Mouse (Mus musculus) G1E (cell line): ENCODE measurements at regions not wholly inside any gene's neighbourhood (a gene's known extent, or its start where the extent isn't known, plus 50 kb on each side); places are given as distances from the start of the nearest gene placed in this dataset.

Experiments used
- ATAC-seq: 2 replicates; pipeline ENCODE4 v1.8.0; 2016; ENCODE audit warnings: mild to moderate bottlenecking; ENCODE audit not compliant: insufficient number of reproducible peaks, poor library complexity, low FRiP score, severe bottlenecking; ENCODE audit errors: extremely low read depth
- DNase-seq: peaks from one replicate; pipeline ENCODE4 v3.0.0; 2012; ENCODE audit warnings: low spot score
- H3K27me3 ChIP-seq: 2 replicates; pipeline ENCODE4 v1.6.1; 2012; ENCODE audit warnings: mild to moderate bottlenecking, low read length, inconsistent platforms; ENCODE audit not compliant: insufficient read depth
- H3K36me3 ChIP-seq: replicated peaks from 2 replicates; pipeline ENCODE3; 2012; ENCODE audit warnings: mild to moderate bottlenecking, inconsistent platforms
- H3K4me1 ChIP-seq: 2 replicates; pipeline ENCODE4 v1.6.1; 2012; ENCODE audit warnings: low read depth, low read length, inconsistent platforms, mixed read lengths; ENCODE audit not compliant: insufficient read depth
- H3K4me3 ChIP-seq: 2 replicates; pipeline ENCODE4 v1.5.1; 2012; ENCODE audit warnings: low read depth, mild to moderate bottlenecking, inconsistent platforms, low read length, moderate library complexity, mixed read lengths
- H3K9me3 ChIP-seq: replicated peaks from 2 replicates; pipeline ENCODE4 v1.6.1; 2012; ENCODE audit warnings: inconsistent platforms
- CTCF ChIP-seq: IDR thresholded peaks from 2 replicates; pipeline ENCODE4 v1.5.1; 2012; ENCODE audit warnings: low read depth, low read length, inconsistent platforms, mixed read lengths
- GATA1 ChIP-seq: IDR thresholded peaks from 2 replicates; pipeline ENCODE4 v1.6.1; 2012; ENCODE audit warnings: borderline replicate concordance, low read length, inconsistent platforms, mixed read lengths
- GATA2 ChIP-seq: IDR thresholded peaks from 2 replicates; pipeline ENCODE4 v1.6.1; 2012; ENCODE audit warnings: low read depth, low read length, inconsistent platforms, borderline replicate concordance
- POLR2AphosphoS5 ChIP-seq: IDR thresholded peaks from 2 replicates; pipeline ENCODE4 v1.6.1; 2012; ENCODE audit warnings: low read depth, low read length, inconsistent platforms; ENCODE audit not compliant: insufficient replicate concordance
- TAL1 ChIP-seq: conservative IDR thresholded peaks from 2 replicates; pipeline ENCODE4 v1.6.1; 2012; ENCODE audit warnings: low read depth, low read length, inconsistent platforms, mixed read lengths

DNA sequence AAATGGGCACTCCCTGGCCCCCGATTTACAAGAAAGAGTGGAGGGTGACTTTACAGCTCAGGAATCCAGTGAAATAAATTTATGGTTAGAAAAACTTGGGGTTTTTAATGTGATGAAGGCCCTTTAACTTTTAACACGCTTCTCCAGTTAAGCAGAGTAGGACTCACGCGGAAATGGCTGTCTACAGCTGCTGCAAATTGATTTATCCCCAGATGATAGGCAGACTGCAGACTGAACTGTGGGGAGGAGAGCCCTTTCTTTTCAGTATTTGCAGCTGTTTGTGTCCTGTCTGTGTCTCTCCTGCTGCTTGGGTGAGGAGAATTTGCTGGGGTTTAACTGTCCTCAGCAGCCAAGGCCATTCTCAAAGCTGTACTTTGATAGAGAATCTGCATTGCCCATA is 132.0 kb upstream of the Mki67 start:
- no peak overlapping the region for H3K4me3 ChIP-seq
- peaks cover 69% of the 10 kb centered on the region for H3K9me3 ChIP-seq
- DNase-seq = no peak
- no peak for ATAC-seq
- H3K27me3 ChIP-seq = no peaks in the 10 kb centered on the region
- H3K36me3 ChIP-seq = no peaks in the 10 kb centered on the region
- TF ChIP-seq GATA1 (no peak), GATA2 (no peak), TAL1 (no peak), CTCF (no peak), POLR2AphosphoS5 (no peak)
- no peaks in the 10 kb centered on the region for H3K4me1 ChIP-seq

DNA sequence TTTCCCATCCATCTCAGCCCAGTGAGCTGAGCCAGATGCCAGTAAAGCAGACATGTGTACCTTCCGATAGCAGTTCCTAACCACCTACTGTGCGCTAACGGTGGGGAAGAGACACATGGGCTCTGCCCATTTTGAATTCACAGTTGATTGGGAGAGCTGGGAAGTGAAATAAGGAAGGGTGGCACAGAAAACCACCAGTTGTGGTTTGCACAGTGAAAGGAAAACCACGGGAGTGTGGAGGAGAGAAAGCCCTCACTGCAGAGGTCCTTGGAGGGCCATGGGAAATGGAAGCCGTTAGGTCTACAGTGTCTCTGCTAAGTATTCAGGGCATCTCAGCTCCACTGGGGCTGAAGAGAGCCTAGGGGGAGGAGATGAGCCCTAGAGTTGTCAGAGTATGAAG is 132.7 kb upstream of the Mki67 start:
- no peaks in the 10 kb centered on the region for H3K27me3 ChIP-seq

DNA sequence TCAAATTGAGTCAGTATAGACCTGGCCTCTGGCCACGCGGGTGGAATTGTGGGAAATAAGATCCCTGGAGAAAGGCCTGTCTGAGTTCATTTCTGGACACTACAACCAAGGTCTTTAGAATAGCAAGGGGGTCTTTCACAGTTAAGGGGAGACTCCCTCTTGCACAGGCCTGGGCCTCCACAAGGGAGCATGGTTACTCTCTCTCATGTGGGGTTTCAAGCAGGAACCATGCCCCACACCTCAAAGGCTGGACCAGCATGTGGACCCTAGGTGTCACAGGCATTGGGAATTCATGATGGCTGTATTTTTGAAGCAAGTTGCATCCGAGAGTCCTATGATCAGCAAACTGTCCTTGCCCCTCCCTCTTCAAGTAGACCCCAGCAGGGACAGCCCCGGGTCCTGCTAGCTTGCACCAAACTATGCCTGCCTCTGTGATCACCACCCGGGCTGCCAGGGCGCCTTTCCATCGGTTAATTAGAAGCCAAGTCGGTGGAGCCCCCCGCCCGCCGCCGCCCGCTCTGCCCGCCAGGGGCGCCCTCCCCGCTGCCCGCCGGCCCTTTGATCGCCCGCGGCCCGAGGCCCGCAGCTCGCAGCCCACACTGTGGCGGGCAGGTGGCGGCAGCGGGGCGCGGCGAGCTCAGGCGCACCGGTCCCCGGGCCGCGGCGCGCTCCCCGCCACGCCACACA is 137.1 kb upstream of the Mki67 start:
- Histone ChIP-seq H3K4me3 (no peak overlapping the region), H3K9me3 (peaks cover 53% of the 10 kb centered on the region), H3K36me3 (no peaks in the 10 kb centered on the region), H3K27me3 (no peaks in the 10 kb centered on the region), H3K4me1 (no peaks in the 10 kb centered on the region)
- TF ChIP-seq GATA1 = no peak
- TF ChIP-seq POLR2AphosphoS5 = no peak
- no peak for TF ChIP-seq GATA2
- TF ChIP-seq TAL1 = no peak
- TF ChIP-seq CTCF = no peak
- DNase-seq = no peak
- no peak for ATAC-seq

More for the DNA sequence above, 132.7 kb upstream of the Mki67 start:
- DNase-seq (no peak), ATAC-seq (no peak)
- no peaks in the 10 kb centered on the region for H3K36me3 ChIP-seq
- peaks cover 67% of the 10 kb centered on the region for H3K9me3 ChIP-seq
- TF ChIP-seq GATA2 (no peak), POLR2AphosphoS5 (no peak), CTCF (no peak), TAL1 (no peak), GATA1 (no peak)
- H3K4me3 ChIP-seq = no peak overlapping the region
- H3K4me1 ChIP-seq = no peaks in the 10 kb centered on the region

DNA sequence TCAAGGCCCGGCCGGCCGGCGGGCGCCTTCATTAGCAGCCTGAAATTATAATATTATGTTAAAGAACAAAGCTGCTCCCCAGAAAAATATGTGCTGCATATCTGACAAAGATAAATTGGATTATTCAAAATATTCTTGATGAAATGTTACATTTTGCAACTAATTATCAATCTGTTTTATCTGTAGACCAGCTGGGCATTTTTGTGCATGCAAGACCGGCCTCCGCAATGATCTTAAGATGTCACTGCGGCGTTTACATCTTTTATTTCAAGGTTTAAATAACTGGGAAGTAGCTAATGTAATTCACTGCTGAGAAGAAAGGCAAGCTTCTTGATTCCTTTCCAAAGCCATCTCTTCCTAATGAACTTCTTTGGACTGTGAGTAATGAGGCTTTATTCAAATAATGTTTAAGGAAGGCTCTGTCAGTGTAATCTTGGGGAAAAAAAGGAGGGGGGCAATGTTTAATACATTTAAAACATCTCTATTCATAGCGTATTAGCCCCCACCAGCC is 137.7 kb upstream of the Mki67 start:
- Histone ChIP-seq H3K4me3 (no peak overlapping the region), H3K27me3 (no peaks in the 10 kb centered on the region), H3K4me1 (no peaks in the 10 kb centered on the region), H3K9me3 (peaks cover 52% of the 10 kb centered on the region), H3K36me3 (no peaks in the 10 kb centered on the region)
- ATAC-seq (no peak), DNase-seq (no peak)
- TF ChIP-seq CTCF (no peak), GATA1 (no peak), TAL1 (no peak), POLR2AphosphoS5 (no peak), GATA2 (no peak)

DNA sequence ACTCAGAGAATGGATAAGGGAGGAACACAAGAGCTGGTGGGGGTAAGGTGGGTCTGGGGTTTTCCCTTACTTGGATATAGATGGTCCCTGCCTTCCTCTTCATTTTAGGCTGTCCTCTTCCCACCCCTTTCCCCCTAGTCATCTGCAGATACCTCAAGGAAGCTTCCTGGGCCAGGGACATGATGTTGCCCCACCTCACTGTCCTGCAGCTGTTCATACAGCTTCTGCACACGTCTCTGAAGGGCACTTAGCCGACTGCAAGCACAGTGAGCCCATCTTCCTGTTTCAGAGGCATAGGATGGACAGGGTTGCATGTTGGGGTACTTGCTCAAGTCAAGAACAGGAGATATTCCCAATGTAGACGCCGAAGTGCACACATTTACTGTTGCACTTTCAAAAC is 144.1 kb upstream of the Mki67 start:
- no peak for DNase-seq
- TF ChIP-seq POLR2AphosphoS5 (no peak), GATA2 (no peak), GATA1 (no peak), CTCF (no peak)
- H3K4me1 ChIP-seq = no peaks in the 10 kb centered on the region
- no peaks in the 10 kb centered on the region for H3K27me3 ChIP-seq
- ATAC-seq = no peak
- H3K4me3 ChIP-seq = no peak overlapping the region
- no peaks in the 10 kb centered on the region for H3K36me3 ChIP-seq
- peaks cover 68% of the 10 kb centered on the region for H3K9me3 ChIP-seq

DNA sequence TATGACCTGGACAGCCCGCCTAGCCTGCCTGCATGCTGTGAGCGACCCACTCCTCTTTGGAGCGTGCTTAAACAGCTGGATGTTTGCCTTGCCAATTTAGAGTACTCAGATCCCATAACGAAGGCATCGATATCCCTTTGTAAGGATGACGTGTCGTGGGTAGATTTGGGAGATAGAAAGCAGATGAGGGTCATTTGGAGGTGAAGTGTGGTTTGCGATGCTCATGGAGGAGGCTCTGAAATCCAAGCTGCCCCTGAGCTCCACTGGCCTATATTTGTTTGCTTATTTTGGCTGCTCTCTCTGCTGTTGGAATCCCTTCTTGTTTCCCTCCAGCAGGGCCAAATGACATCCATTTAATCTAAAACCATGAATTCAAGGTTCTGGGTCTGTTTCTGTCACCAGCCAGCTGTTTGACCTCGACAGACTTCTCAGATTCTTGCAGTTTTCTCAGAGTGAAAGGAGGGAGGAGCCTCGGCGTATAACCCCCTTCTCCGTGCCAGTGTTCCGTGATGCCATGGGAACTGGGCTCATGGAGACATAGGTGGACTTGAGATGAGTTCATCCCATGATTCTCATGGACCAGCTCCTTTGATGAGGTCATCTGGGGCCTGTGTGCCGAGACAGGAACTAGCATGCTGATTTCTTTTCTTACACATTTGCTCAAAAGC is 144.7 kb upstream of the Mki67 start:
- no peaks in the 10 kb centered on the region for H3K36me3 ChIP-seq
- no peaks in the 10 kb centered on the region for H3K27me3 ChIP-seq
- no peaks in the 10 kb centered on the region for H3K4me1 ChIP-seq
- ATAC-seq (no peak), DNase-seq (no peak)
- TF ChIP-seq POLR2AphosphoS5 (no peak), GATA1 (no peak), GATA2 (no peak), TAL1 (no peak), CTCF (no peak)
- no peak overlapping the region for H3K4me3 ChIP-seq
- H3K9me3 ChIP-seq = peaks cover 73% of the 10 kb centered on the region
